Mouse (Mus musculus): ENCODE measurements around the gene Tbx10. TPM values are rescaled to one million over a fixed set of nuclear protein-coding genes. Genes with fewer than 3 reads are reported as not detected.

Tbx10 gene
- polyA plus RNA-seq, 1 experiment = not detected

- H3K27ac ChIP-seq (ENCODE audit: insufficient read depth, low read length) = no peak overlapping the region
- H3K9ac ChIP-seq (ENCODE audit: low read depth, poor library complexity, severe bottlenecking) = peak overlapping the region; percentile 78
These were observed 9.2 kb downstream of the Tbx10 start for GRCm38 (mm10) chr19:4001752-4002151.

DNA sequence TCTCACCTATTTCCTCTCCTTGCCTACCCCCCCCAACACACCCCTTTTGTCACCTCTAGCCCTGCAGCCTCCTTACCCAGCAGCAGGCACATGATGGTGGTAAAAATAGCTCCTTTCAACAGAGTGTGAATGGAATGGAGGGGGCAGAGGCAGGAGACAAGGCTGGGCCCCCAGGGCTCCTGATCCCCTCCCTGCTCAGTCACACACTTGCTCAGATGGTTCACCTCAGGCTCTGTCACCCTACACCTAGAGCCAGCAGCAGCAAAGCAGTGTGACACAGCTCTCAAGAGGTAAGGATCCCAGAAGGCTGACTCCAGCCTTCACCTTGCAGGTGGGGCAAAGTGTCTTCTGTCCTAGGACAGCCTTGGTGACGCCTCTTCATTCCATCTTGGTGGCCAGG, 10.6 kb downstream of the Tbx10 start, which contains the start of gene Doc2g:
Doc2g (plus strand) TSS at position 202 of the 400 bp plus-strand sequence.
- peak within 1 kb of the TSS; percentile 34 for H3K4me3 ChIP-seq (ENCODE audit: low read depth, low read length)
- H3K9me3 ChIP-seq (replicated peaks; ENCODE audit: control insufficient read depth, insufficient read depth, low read length, poor library complexity, severe bottlenecking) = no peaks in the 10 kb centered on the region
- peaks cover 3% of the 10 kb centered on the region for H3K4me1 ChIP-seq (ENCODE audit: control insufficient read depth, insufficient read depth, low read length)
- TF ChIP-seq EP300 (IDR thresholded peaks at IDR 0.05; ENCODE audit: insufficient read depth, low read depth, low read length) = no peak
- no peak for TF ChIP-seq POLR2A (IDR thresholded peaks at IDR 0.05; ENCODE audit: insufficient read depth, low read length)
- TF ChIP-seq CTCF (IDR thresholded peaks at IDR 0.05; ENCODE audit: low read depth, low read length) = no peak
- peak within 1 kb of the TSS; percentile 19; the same call in 1 of the 2 replicates for H3K9ac ChIP-seq (ENCODE audit: low read depth, poor library complexity, severe bottlenecking)
- no peaks in the 10 kb centered on the region for H3K27me3 ChIP-seq (ENCODE audit: control insufficient read depth, insufficient read depth, low read length, poor library complexity, severe bottlenecking)
- H3K36me3 ChIP-seq (ENCODE audit: control insufficient read depth, insufficient read depth, low read length, poor library complexity, severe bottlenecking) = 0 out of 2 replicates have a peak, but pooled peaks cover 2% of the 10 kb centered on the region
- H3K27ac ChIP-seq (ENCODE audit: insufficient read depth, low read length) = no peak within 1 kb of the TSS

More at GRCm38 (mm10) chr19:4001752-4002151, 9.2 kb downstream of the Tbx10 start:
- no peaks in the 10 kb centered on the region for H3K27me3 ChIP-seq (ENCODE audit: control insufficient read depth, insufficient read depth, low read length, poor library complexity, severe bottlenecking)
- peaks cover 3% of the 10 kb centered on the region for H3K4me1 ChIP-seq (ENCODE audit: control insufficient read depth, insufficient read depth, low read length)
- TF ChIP-seq POLR2A (IDR thresholded peaks at IDR 0.05; ENCODE audit: insufficient read depth, low read length) (no peak), EP300 (IDR thresholded peaks at IDR 0.05; ENCODE audit: insufficient read depth, low read depth, low read length) (no peak), CTCF (IDR thresholded peaks at IDR 0.05; ENCODE audit: low read depth, low read length) (no peak)
- H3K4me3 ChIP-seq (ENCODE audit: low read depth, low read length) = no peak overlapping the region
- no peaks in the 10 kb centered on the region for H3K36me3 ChIP-seq (ENCODE audit: control insufficient read depth, insufficient read depth, low read length, poor library complexity, severe bottlenecking)
- H3K9me3 ChIP-seq (replicated peaks; ENCODE audit: control insufficient read depth, insufficient read depth, low read length, poor library complexity, severe bottlenecking) = no peaks in the 10 kb centered on the region

GRCm38 (mm10) chr19:4003641-4004040, 11.1 kb downstream of the Tbx10 start:
- Histone ChIP-seq H3K4me1 (ENCODE audit: control insufficient read depth, insufficient read depth, low read length) (peaks cover 3% of the 10 kb centered on the region), H3K27me3 (ENCODE audit: control insufficient read depth, insufficient read depth, low read length, poor library complexity, severe bottlenecking) (no peaks in the 10 kb centered on the region), H3K9me3 (replicated peaks; ENCODE audit: control insufficient read depth, insufficient read depth, low read length, poor library complexity, severe bottlenecking) (no peaks in the 10 kb centered on the region), H3K4me3 (ENCODE audit: low read depth, low read length) (peak overlapping the region; percentile 34), H3K27ac (ENCODE audit: insufficient read depth, low read length) (no peak overlapping the region), H3K9ac (ENCODE audit: low read depth, poor library complexity, severe bottlenecking) (peak overlapping the region; percentile 19; the same call in 1 of the 2 replicates), H3K36me3 (ENCODE audit: control insufficient read depth, insufficient read depth, low read length, poor library complexity, severe bottlenecking) (0 out of 2 replicates have a peak, but pooled peaks cover 5% of the 10 kb centered on the region)
- TF ChIP-seq EP300 (IDR thresholded peaks at IDR 0.05; ENCODE audit: insufficient read depth, low read depth, low read length) = no peak

- TF ChIP-seq POLR2A (IDR thresholded peaks at IDR 0.05; ENCODE audit: insufficient read depth, low read length) = no peak
- no peak for TF ChIP-seq EP300 (IDR thresholded peaks at IDR 0.05; ENCODE audit: insufficient read depth, low read depth, low read length)
- TF ChIP-seq CTCF (IDR thresholded peaks at IDR 0.05; ENCODE audit: low read depth, low read length) = no peak
- Histone ChIP-seq H3K27ac (ENCODE audit: insufficient read depth, low read length) (no peak overlapping the region), H3K4me1 (ENCODE audit: control insufficient read depth, insufficient read depth, low read length) (peaks cover 3% of the 10 kb centered on the region), H3K36me3 (ENCODE audit: control insufficient read depth, insufficient read depth, low read length, poor library complexity, severe bottlenecking) (0 out of 2 replicates have a peak, but pooled peaks cover 5% of the 10 kb centered on the region), H3K9me3 (replicated peaks; ENCODE audit: control insufficient read depth, insufficient read depth, low read length, poor library complexity, severe bottlenecking) (no peaks in the 10 kb centered on the region), H3K4me3 (ENCODE audit: low read depth, low read length) (no peak overlapping the region), H3K9ac (ENCODE audit: low read depth, poor library complexity, severe bottlenecking) (no peak overlapping the region), H3K27me3 (ENCODE audit: control insufficient read depth, insufficient read depth, low read length, poor library complexity, severe bottlenecking) (no peaks in the 10 kb centered on the region)
These were observed 11.8 kb downstream of the Tbx10 start for GRCm38 (mm10) chr19:4004331-4004730.

DNA sequence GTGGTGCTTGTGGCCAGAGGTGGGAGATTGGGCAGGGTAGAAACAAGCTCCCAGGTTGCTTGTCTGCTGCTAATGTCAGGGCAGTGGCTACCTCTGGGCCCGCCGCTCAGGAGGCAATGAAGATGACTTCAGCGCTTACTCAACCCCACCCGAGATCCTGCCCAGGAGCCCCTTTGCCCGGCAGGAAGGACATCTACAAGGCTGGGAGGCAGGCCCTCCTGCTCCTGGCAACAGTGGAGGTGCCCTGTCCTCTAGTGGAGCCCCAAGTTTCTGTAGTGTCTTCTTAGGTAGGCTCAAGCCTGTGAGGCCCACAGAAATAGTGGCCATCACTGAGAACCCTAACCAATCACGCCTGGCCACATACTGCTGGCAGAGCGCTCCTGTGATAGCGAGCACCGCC, 12.5 kb downstream of the Tbx10 start:
- no peak overlapping the region for H3K4me3 ChIP-seq (ENCODE audit: low read depth, low read length)
- H3K27me3 ChIP-seq (ENCODE audit: control insufficient read depth, insufficient read depth, low read length, poor library complexity, severe bottlenecking) = no peaks in the 10 kb centered on the region
- H3K9me3 ChIP-seq (replicated peaks; ENCODE audit: control insufficient read depth, insufficient read depth, low read length, poor library complexity, severe bottlenecking) = no peaks in the 10 kb centered on the region
- H3K36me3 ChIP-seq (ENCODE audit: control insufficient read depth, insufficient read depth, low read length, poor library complexity, severe bottlenecking) = peaks cover 8% of the 10 kb centered on the region; the same call in 1 of the 2 replicates
- no peak overlapping the region for H3K9ac ChIP-seq (ENCODE audit: low read depth, poor library complexity, severe bottlenecking)
- TF ChIP-seq POLR2A (IDR thresholded peaks at IDR 0.05; ENCODE audit: insufficient read depth, low read length) = no peak
- TF ChIP-seq CTCF (IDR thresholded peaks at IDR 0.05; ENCODE audit: low read depth, low read length) = no peak
- no peak for TF ChIP-seq EP300 (IDR thresholded peaks at IDR 0.05; ENCODE audit: insufficient read depth, low read depth, low read length)
- H3K4me1 ChIP-seq (ENCODE audit: control insufficient read depth, insufficient read depth, low read length) = peaks cover 3% of the 10 kb centered on the region
- H3K27ac ChIP-seq (ENCODE audit: insufficient read depth, low read length) = no peak overlapping the region

- peaks cover 3% of the 10 kb centered on the region for H3K4me1 ChIP-seq (ENCODE audit: control insufficient read depth, insufficient read depth, low read length)
- H3K36me3 ChIP-seq (ENCODE audit: control insufficient read depth, insufficient read depth, low read length, poor library complexity, severe bottlenecking) = peaks cover 8% of the 10 kb centered on the region; the same call in 1 of the 2 replicates
- TF ChIP-seq EP300 (IDR thresholded peaks at IDR 0.05; ENCODE audit: insufficient read depth, low read depth, low read length) (no peak), CTCF (IDR thresholded peaks at IDR 0.05; ENCODE audit: low read depth, low read length) (no peak), POLR2A (IDR thresholded peaks at IDR 0.05; ENCODE audit: insufficient read depth, low read length) (no peak)
- no peak overlapping the region for H3K9ac ChIP-seq (ENCODE audit: low read depth, poor library complexity, severe bottlenecking)
- no peaks in the 10 kb centered on the region for H3K27me3 ChIP-seq (ENCODE audit: control insufficient read depth, insufficient read depth, low read length, poor library complexity, severe bottlenecking)
- H3K9me3 ChIP-seq (replicated peaks; ENCODE audit: control insufficient read depth, insufficient read depth, low read length, poor library complexity, severe bottlenecking) = no peaks in the 10 kb centered on the region
- no peak overlapping the region for H3K4me3 ChIP-seq (ENCODE audit: low read depth, low read length)
- H3K27ac ChIP-seq (ENCODE audit: insufficient read depth, low read length) = no peak overlapping the region
These were observed 13.4 kb downstream of the Tbx10 start for GRCm38 (mm10) chr19:4005971-4006370.
